9 mouse cellular contexts compared by ENCODE assay signal in genomic region chr2:121139266-121140017, GRCm38 (mm10). TPM values are rescaled to one million over a fixed set of nuclear protein-coding genes. Genes with fewer than 3 reads are reported as not detected.
A peak's percentile ranks its signal among the peaks of the same experiment; 100 is the strongest.
DNase-seq lines count a peak whose midpoint lies in the region; ATAC-seq and TF ChIP-seq lines count a peak whose summit lies in the region.
"Had no signal": no experiment of that assay in that cellular context is flagged by ENCODE, and none has a peak within 500 bp of the region (broad histone marks: within the 10 kb centered on the region; RNA-seq: fewer than 3 reads in every experiment).

No protein-coding gene starts in this region.

- peak; percentile 19; the same call in 1 of the 2 replicates for ATAC-seq in megakaryocyte-erythroid progenitor cell, adult 5-6 weeks (replicated peaks; ENCODE audit: low FRiP score, low TSS enrichment, poor library complexity, severe bottlenecking)

- peaks cover 2% of the 10 kb centered on the region; the same call in 1 of the 2 replicates for H3K36me3 ChIP-seq in splenic B cell, adult 2 months (ENCODE audit: control insufficient read depth, insufficient read depth, low read length, poor library complexity, severe bottlenecking)

- H3K4me1 ChIP-seq in embryonic fibroblast, embryonic 13.5 days (ENCODE audit: control insufficient read depth, insufficient read depth, low read length), result peaks cover 2% of the 10 kb centered on the region

- H3K27ac ChIP-seq in embryonic fibroblast, embryonic 13.5 days (ENCODE audit: insufficient read depth, low read length), result peak overlapping the region; percentile 81

- DNase-seq in frontal cortex, postnatal 14 days (ENCODE audit: low spot score in 2 of 2), result peak; percentile 4 to 11
- DNase-seq in frontal cortex, postnatal 36 days (ENCODE audit: low spot score in 2 of 2), result no peak
- DNase-seq in adrenal gland, postnatal 10 days, result peak; percentile 66
- DNase-seq in heart, postnatal 36 days, result peak; percentile 33 to 57
- peak; percentile 10 to 20 for DNase-seq in layer of hippocampus, postnatal 10 days (ENCODE audit: low spot score in 2 of 2)
- DNase-seq in splenic B cell, adult 2 months (ENCODE audit: low read depth, low spot score), result peak; percentile 6

- H3K27me3 ChIP-seq in splenic B cell, adult 2 months (ENCODE audit: control insufficient read depth, insufficient read depth, low read length, poor library complexity, severe bottlenecking), result no peaks in the 10 kb centered on the region

- intact Hi-C loops in heart, postnatal 36 days (cut with DNase I), result loop anchor here (2.0 kb wide), 1 partner anchor 31 kb away; the partner anchor contains the start of genes Tubgcp4 and Zscan29

- H3K4me3 ChIP-seq in embryonic fibroblast, embryonic 13.5 days (ENCODE audit: insufficient read depth, low read length), result peak overlapping the region; percentile 65

- TF ChIP-seq POLR2A in embryonic fibroblast, embryonic 13.5 days (IDR thresholded peaks at IDR 0.05; ENCODE audit: low read depth, low read length), result no peak; the same call in 1 of the 2 replicates

- TF ChIP-seq CTCF in embryonic fibroblast, embryonic 13.5 days (IDR thresholded peaks at IDR 0.05; ENCODE audit: borderline replicate concordance, insufficient read depth, low read length), result no peak

RNA-seq across cellular contexts. Expression of gene Adal, which starts 0.8 kb away (rescaled TPM):
- total RNA-seq in adrenal gland, postnatal 10 days (2021), result 10 to 100 TPM; 14.5 to 15.4 TPM
- polyA plus RNA-seq in embryonic fibroblast, embryonic 13.5 days (2011; ENCODE audit: insufficient read length, low read depth, missing spikeins), result 7.2 and 10.0 TPM in 2 replicates
- 1 to 10 TPM; 7.8 to 8.3 TPM for total RNA-seq in heart, postnatal 36 days (2021)
- total RNA-seq in layer of hippocampus, postnatal 10 days (2021), result 10 to 100 TPM; 15.1 to 15.3 TPM
- total RNA-seq in megakaryocyte-erythroid progenitor cell, adult 5-6 weeks (2014; fragmentation: Nextera tagmentation), result 12.9 and 15.8 TPM in 2 replicates
- total RNA-seq in megakaryocyte-erythroid progenitor cell, adult 5-6 weeks (2017), result 11.0 and 13.1 TPM in 2 replicates

RNA-seq across cellular contexts. Expression of gene Lcmt2, which starts 1.0 kb away (rescaled TPM):
- 10 to 100 TPM; 10.4 to 11.8 TPM for total RNA-seq in adrenal gland, postnatal 10 days (2021)
- 4.4 and 5.5 TPM in 2 replicates for polyA plus RNA-seq in embryonic fibroblast, embryonic 13.5 days (2011; ENCODE audit: insufficient read length, low read depth, missing spikeins)
- 10 to 100 TPM in 1 of 2 experiments, 1 to 10 TPM in 1; 8.9 to 11.7 TPM for total RNA-seq in heart, postnatal 36 days (2021)
- 1 to 10 TPM; 6.7 to 7.5 TPM for total RNA-seq in layer of hippocampus, postnatal 10 days (2021)
- 7.8 and 9.7 TPM in 2 replicates for total RNA-seq in megakaryocyte-erythroid progenitor cell, adult 5-6 weeks (2014; fragmentation: Nextera tagmentation)
- 8.7 and 8.8 TPM in 2 replicates for total RNA-seq in megakaryocyte-erythroid progenitor cell, adult 5-6 weeks (2017)

RNA-seq across cellular contexts. Expression of gene Tgm7, which starts 29.8 kb away (rescaled TPM):
- not detected for total RNA-seq in adrenal gland, postnatal 10 days (2021)
- not detected in 2 replicates for polyA plus RNA-seq in embryonic fibroblast, embryonic 13.5 days (2011; ENCODE audit: insufficient read length, low read depth, missing spikeins)
- not detected for total RNA-seq in heart, postnatal 36 days (2021)
- under 1 TPM in 1 of 2 experiments, not detected in 1; 0.16 TPM for total RNA-seq in layer of hippocampus, postnatal 10 days (2021)
- not detected in 2 replicates for total RNA-seq in megakaryocyte-erythroid progenitor cell, adult 5-6 weeks (2014; fragmentation: Nextera tagmentation)
- not detected in 2 replicates for total RNA-seq in megakaryocyte-erythroid progenitor cell, adult 5-6 weeks (2017)
- total RNA-seq: neutrophil, adult 5-6 weeks had no signal

RNA-seq across cellular contexts. Expression of gene Tubgcp4, which starts 31.0 kb away (rescaled TPM):
- total RNA-seq in adrenal gland, postnatal 10 days (2021), result 10 to 100 TPM; 23.9 to 36.8 TPM
- 41.5 and 48.2 TPM in 2 replicates for polyA plus RNA-seq in embryonic fibroblast, embryonic 13.5 days (2011; ENCODE audit: insufficient read length, low read depth, missing spikeins)
- 10 to 100 TPM; 15.7 to 16.3 TPM for total RNA-seq in heart, postnatal 36 days (2021)
- 10 to 100 TPM; 29.2 to 31.9 TPM for total RNA-seq in layer of hippocampus, postnatal 10 days (2021)
- total RNA-seq in megakaryocyte-erythroid progenitor cell, adult 5-6 weeks (2014; fragmentation: Nextera tagmentation), result 62.8 and 83.6 TPM in 2 replicates
- total RNA-seq in megakaryocyte-erythroid progenitor cell, adult 5-6 weeks (2017), result 35.4 and 38.5 TPM in 2 replicates

RNA-seq across cellular contexts. Expression of gene Zscan29, which starts 31.5 kb away (rescaled TPM):
- total RNA-seq in adrenal gland, postnatal 10 days (2021), result 10 to 100 TPM; 13.4 to 16.4 TPM
- polyA plus RNA-seq in embryonic fibroblast, embryonic 13.5 days (2011; ENCODE audit: insufficient read length, low read depth, missing spikeins), result 10.3 and 10.8 TPM in 2 replicates
- 1 to 10 TPM; 6.7 to 6.9 TPM for total RNA-seq in heart, postnatal 36 days (2021)
- 1 to 10 TPM; 6.5 to 7.9 TPM for total RNA-seq in layer of hippocampus, postnatal 10 days (2021)
- total RNA-seq in megakaryocyte-erythroid progenitor cell, adult 5-6 weeks (2014; fragmentation: Nextera tagmentation), result 15.0 and 16.4 TPM in 2 replicates
- total RNA-seq in megakaryocyte-erythroid progenitor cell, adult 5-6 weeks (2017), result 12.6 and 12.8 TPM in 2 replicates

Comparison
In these comparisons a context has a peak if more than half of its experiments do, and no peak if none do; other contexts are left out.
1. DNase-seq: peak in frontal cortex, postnatal 14 days (2 of 2), adrenal gland, postnatal 10 days (single experiment), heart, postnatal 36 days (2 of 2), layer of hippocampus, postnatal 10 days (2 of 2) and splenic B cell, adult 2 months (single experiment); none in frontal cortex, postnatal 36 days (0 of 2).